Mouse (Mus musculus): ENCODE results near the gene Gm7173. TPM values are rescaled to one million over a fixed set of nuclear protein-coding genes. Genes with fewer than 3 reads are reported as not detected.

Gene Gm7173
- polyA plus RNA-seq (2017; shearing (Covaris generic)), result not detected

GRCm38 (mm10) chrX:79516977-79517645 is at the start of gene Gm7173:
TSS of gene Gm7173 (minus strand) at chrX:79517285.

Other genes with a start within 250 kb of the Gm7173 start
- gene Mageb16, start 154.2 kb upstream of the Gm7173 start, polyA plus RNA-seq (2017; shearing (Covaris generic)), result 0.16 TPM